7 mouse cellular contexts compared by ENCODE assay signal in genomic region chr19:43440768-43441660, GRCm38 (mm10). TPM values are rescaled to one million over a fixed set of nuclear protein-coding genes. Genes with fewer than 3 reads are reported as not detected.
A peak's percentile ranks its signal among the peaks of the same experiment; 100 is the strongest.
DNase-seq lines count a peak whose midpoint lies in the region; ATAC-seq and TF ChIP-seq lines count a peak whose summit lies in the region.

No protein-coding gene starts in this region.

- peak; percentile 76 for ATAC-seq in midbrain, embryonic 12.5 days (ENCODE audit: low FRiP score, low read depth)

- no peaks in the 10 kb centered on the region for H3K4me1 ChIP-seq in ES-Bruce4 (ENCODE audit: control insufficient read depth, insufficient read depth, low read length)
- H3K4me1 ChIP-seq in midbrain, embryonic 12.5 days, result peaks cover 23% of the 10 kb centered on the region

- peak overlapping the region; percentile 94 for H3K9ac ChIP-seq in ES-Bruce4 (ENCODE audit: low read depth, poor library complexity, severe bottlenecking)
- peak overlapping the region; percentile 72 for H3K9ac ChIP-seq in midbrain, embryonic 12.5 days (replicated peaks)

- no peak overlapping the region for H3K27ac ChIP-seq in ES-Bruce4 (ENCODE audit: insufficient read depth, low read length)
- peak overlapping the region; percentile 72 for H3K27ac ChIP-seq in midbrain, embryonic 12.5 days (replicated peaks)

- H3K4me2 ChIP-seq in midbrain, embryonic 12.5 days (replicated peaks), result peak overlapping the region; percentile 99

- peaks cover 4% of the 10 kb centered on the region for H3K27me3 ChIP-seq in ES-Bruce4 (ENCODE audit: control insufficient read depth, insufficient read depth, low read length, poor library complexity, severe bottlenecking)
- H3K27me3 ChIP-seq in midbrain, embryonic 12.5 days, result peaks cover 48% of the 10 kb centered on the region

- H3K9me3 ChIP-seq in ES-Bruce4 (replicated peaks; ENCODE audit: control insufficient read depth, insufficient read depth, low read length, poor library complexity, severe bottlenecking), result no peaks in the 10 kb centered on the region
- H3K9me3 ChIP-seq in midbrain, embryonic 12.5 days, result no peaks in the 10 kb centered on the region

- DNase-seq in R1 (ENCODE audit: low read depth, low spot score), result peak; percentile 56
- peak; percentile 59 for DNase-seq in embryo, embryonic 9.5 days (ENCODE audit: extremely low spot score)
- DNase-seq in heart, postnatal 10 days, result peak; percentile 14 to 28
- peak; percentile 66 to 84 for DNase-seq in kidney, postnatal 36 days
- DNase-seq in thymus, adult 18-20 months, result peak; percentile 16 to 28

- H3K36me3 ChIP-seq in ES-Bruce4 (ENCODE audit: control insufficient read depth, insufficient read depth, low read length, poor library complexity, severe bottlenecking), result no peaks in the 10 kb centered on the region
- H3K36me3 ChIP-seq in midbrain, embryonic 12.5 days, result no peaks in the 10 kb centered on the region

- under 1% methylated on average over 111 of the region's 118 CpGs for WGBS in midbrain, embryonic 12.5 days

- H3K4me3 ChIP-seq in ES-Bruce4 (ENCODE audit: low read depth, low read length), result peak overlapping the region; percentile 80
- H3K4me3 ChIP-seq in midbrain, embryonic 12.5 days, result peak overlapping the region; percentile 74

- no peak for TF ChIP-seq CTCF in ES-Bruce4 (IDR thresholded peaks at IDR 0.05; ENCODE audit: low read depth, low read length)

- intact Hi-C loops in heart, postnatal 10 days (cut with DNase I), result no loop called here

- no peak for TF ChIP-seq POLR2A in ES-Bruce4 (IDR thresholded peaks at IDR 0.05; ENCODE audit: insufficient read depth, low read length)

- TF ChIP-seq EP300 in ES-Bruce4 (IDR thresholded peaks at IDR 0.05; ENCODE audit: insufficient read depth, low read depth, low read length), result no peak

RNA-seq across cellular contexts. Expression of gene Cnnm1, which starts 0.8 kb away (rescaled TPM):
- polyA plus RNA-seq in ES-Bruce4 (2011; ENCODE audit: insufficient read depth, insufficient read length, low read depth, missing spikeins), result 0.87 and 1.5 TPM in 2 replicates
- under 1 TPM; 0.05 to 0.37 TPM for total RNA-seq in heart, postnatal 10 days (2021)
- polyA plus RNA-seq in midbrain, embryonic 12.5 days (2016; fragmentation: Nextera tagmentation; extraction: Ambion mirVana), result 0.36 and 0.59 TPM in 2 replicates

RNA-seq across cellular contexts. Expression of gene Hpse2, which starts 52.9 kb away (rescaled TPM):
- not detected in 2 replicates for polyA plus RNA-seq in ES-Bruce4 (2011; ENCODE audit: insufficient read depth, insufficient read length, low read depth, missing spikeins)
- total RNA-seq in heart, postnatal 10 days (2021), result under 1 TPM; 0.53 to 0.57 TPM
- polyA plus RNA-seq in midbrain, embryonic 12.5 days (2016; fragmentation: Nextera tagmentation; extraction: Ambion mirVana), result 0.21 and 0.50 TPM in 2 replicates

Comparison
In these comparisons a context has a peak if more than half of its experiments do, and no peak if none do; other contexts are left out.
1. DNase-seq: peak in every context shown above with its lines; median percentile 75 in kidney, postnatal 36 days; 59 in embryo, embryonic 9.5 days; 56 in R1; 22 in thymus, adult 18-20 months; 21 in heart, postnatal 10 days.